Mouse (Mus musculus) MEL (cell line): Measurements from ENCODE around the gene Chfr. TPM values are rescaled to one million over a fixed set of nuclear protein-coding genes. Genes with fewer than 3 reads are reported as not detected.

Experiments
- DNase-seq: peaks from one replicate; pipeline ENCODE4 v3.0.0; 2011; ENCODE audit warnings: low read depth, low spot score
- H3K27ac ChIP-seq: 2 replicates; pipeline ENCODE4 v1.5.1; 2012; ENCODE audit warnings: low read depth, mild to moderate bottlenecking, control low read depth, low read length, moderate library complexity; ENCODE audit not compliant: control insufficient read depth
- H3K27me3 ChIP-seq, 2 experiments: fragments of 150-350 bp in 1 of 2; sonication (generic) in 1 of 2; 2 replicates each; pipeline ENCODE4 v1.6.1; 2012; ENCODE audit warnings: low read length in 2 of 2, mild to moderate bottlenecking in 2 of 2, improper control_type of control experiment in 1 of 2, moderate library complexity in 1 of 2; ENCODE audit not compliant: insufficient read depth in 2 of 2, control insufficient read depth in 1 of 2
- H3K36me3 ChIP-seq, 2 experiments: 2 replicates each; pipeline ENCODE4 v1.6.1; 2012 to 2014; ENCODE audit warnings: low read length in 2 of 2, improper control_type of control experiment in 1 of 2, inconsistent platforms in 1 of 2, mild to moderate bottlenecking in 1 of 2; ENCODE audit not compliant: insufficient read depth in 2 of 2, control insufficient read depth in 1 of 2
- H3K4me1 ChIP-seq, 2 experiments: fragments of 150-350 bp in 1 of 2; sonication (generic) in 1 of 2; 2 replicates each; pipeline ENCODE4 v1.6.1; 2012; ENCODE audit warnings: low read length in 2 of 2, improper control_type of control experiment in 1 of 2, mild to moderate bottlenecking in 1 of 2; ENCODE audit not compliant: insufficient read depth in 2 of 2, control insufficient read depth in 1 of 2
- H3K4me3 ChIP-seq, 2 experiments: fragments of 150-350 bp in 1 of 2; sonication (generic) in 1 of 2; 2 replicates each; pipeline ENCODE4 v1.5.1; 2012; ENCODE audit warnings: low read depth in 2 of 2, low read length in 2 of 2, mild to moderate bottlenecking in 2 of 2, moderate library complexity in 2 of 2, control low read depth in 1 of 2, improper control_type of control experiment in 1 of 2; ENCODE audit not compliant: control insufficient read depth in 1 of 2, insufficient read depth in 1 of 2
- H3K79me2 ChIP-seq: 2 replicates; pipeline ENCODE4 v1.6.1; 2012; ENCODE audit warnings: mild to moderate bottlenecking, low read length, moderate library complexity; ENCODE audit not compliant: control insufficient read depth, poor library complexity, insufficient read depth
- H3K9ac ChIP-seq: 2 replicates; pipeline ENCODE4 v1.6.1; 2012; ENCODE audit warnings: low read depth, mild to moderate bottlenecking, control low read depth, low read length, moderate library complexity; ENCODE audit not compliant: control insufficient read depth, poor library complexity, severe bottlenecking
- H3K9me3 ChIP-seq: fragments of 150-350 bp; sonication (generic); replicated peaks from 2 replicates; pipeline ENCODE4 v1.6.1; 2012; ENCODE audit warnings: mild to moderate bottlenecking, low read length, improper control_type of control experiment, moderate library complexity; ENCODE audit not compliant: insufficient read depth
- BHLHE40 ChIP-seq: IDR thresholded peaks from 2 replicates; pipeline ENCODE4 v1.6.1; 2012; ENCODE audit warnings: low read depth, mild to moderate bottlenecking, inconsistent platforms, low read length, improper control_type of control experiment, borderline replicate concordance
- CHD1 ChIP-seq: IDR thresholded peaks from 2 replicates; pipeline ENCODE4 v1.6.1; 2012; ENCODE audit warnings: low read depth, mild to moderate bottlenecking, inconsistent platforms, low read length, improper control_type of control experiment
- CHD2 ChIP-seq: IDR thresholded peaks from 2 replicates; pipeline ENCODE4 v1.6.1; 2011; ENCODE audit warnings: low read length, improper control_type of control experiment
- CTCF ChIP-seq, 3 experiments: IDR thresholded peaks in 2 of 3; conservative IDR thresholded peaks in 1 of 3; 2 replicates each; pipeline ENCODE4 v1.5.1; 2011 to 2012; ENCODE audit warnings: low read length in 3 of 3, low read depth in 2 of 3, mild to moderate bottlenecking in 2 of 3, improper control_type of control experiment in 1 of 3, inconsistent platforms in 1 of 3, mixed read lengths in 1 of 3, moderate library complexity in 1 of 3; ENCODE audit not compliant: control insufficient read depth in 1 of 3, insufficient read depth in 1 of 3, poor library complexity in 1 of 3, severe bottlenecking in 1 of 3
- ETS1 ChIP-seq: IDR thresholded peaks from 2 replicates; pipeline ENCODE4 v1.6.1; 2012; ENCODE audit warnings: low read depth, mild to moderate bottlenecking, inconsistent platforms, low read length, improper control_type of control experiment, moderate library complexity
- HCFC1 ChIP-seq: IDR thresholded peaks from 2 replicates; pipeline ENCODE4 v1.6.1; 2012; ENCODE audit warnings: low read depth, mild to moderate bottlenecking, inconsistent platforms, low read length, improper control_type of control experiment, moderate library complexity
- KAT2A ChIP-seq: conservative IDR thresholded peaks from 2 replicates; pipeline ENCODE4 v1.6.1; 2012; ENCODE audit warnings: low read depth, low read length, improper control_type of control experiment, inconsistent platforms
- MAZ ChIP-seq: IDR thresholded peaks from 2 replicates; pipeline ENCODE4 v1.6.1; 2012; ENCODE audit warnings: low read depth, mild to moderate bottlenecking, inconsistent platforms, low read length, improper control_type of control experiment
- MEF2A ChIP-seq: IDR thresholded peaks from 2 replicates; pipeline ENCODE4 v1.6.1; 2014; ENCODE audit warnings: low read depth, mild to moderate bottlenecking, inconsistent platforms, low read length, improper control_type of control experiment; ENCODE audit not compliant: poor library complexity, insufficient replicate concordance, severe bottlenecking; ENCODE audit errors: extremely low read depth
- MXI1 ChIP-seq: IDR thresholded peaks from 2 replicates; pipeline ENCODE4 v1.6.1; 2011; ENCODE audit warnings: mild to moderate bottlenecking, low read depth, low read length, improper control_type of control experiment
- NRF1 ChIP-seq: IDR thresholded peaks from 2 replicates; pipeline ENCODE4 v1.6.1; 2014; ENCODE audit warnings: low read depth, mild to moderate bottlenecking, inconsistent platforms, low read length, improper control_type of control experiment, moderate library complexity; ENCODE audit not compliant: poor library complexity, insufficient read depth, severe bottlenecking
- POLR2A ChIP-seq, 2 experiments: IDR thresholded peaks; 2 replicates each; pipeline ENCODE4 v1.6.1; 2011 to 2012; ENCODE audit warnings: low read length in 2 of 2, mild to moderate bottlenecking in 2 of 2, control low read depth in 1 of 2, improper control_type of control experiment in 1 of 2, low read depth in 1 of 2, moderate library complexity in 1 of 2; ENCODE audit not compliant: control insufficient read depth in 1 of 2, insufficient read depth in 1 of 2, poor library complexity in 1 of 2
- POLR2AphosphoS2 ChIP-seq: IDR thresholded peaks from 2 replicates; pipeline ENCODE4 v1.6.1; 2011; ENCODE audit warnings: low read length, improper control_type of control experiment
- POLR2AphosphoS5 ChIP-seq: IDR thresholded peaks from 2 replicates; pipeline ENCODE4 v1.6.1; 2012; ENCODE audit warnings: low read depth, borderline replicate concordance, mild to moderate bottlenecking, inconsistent platforms, low read length, moderate library complexity, mixed read lengths
- TAL1 ChIP-seq: IDR thresholded peaks from 2 replicates; pipeline ENCODE4 v1.6.1; 2012; ENCODE audit warnings: mild to moderate bottlenecking, inconsistent platforms, low read length, moderate library complexity, mixed read lengths
- TBP ChIP-seq: IDR thresholded peaks from 2 replicates; pipeline ENCODE4 v1.8.0; 2011; ENCODE audit warnings: low read depth, low read length, improper control_type of control experiment
- ZMIZ1 ChIP-seq: IDR thresholded peaks from 2 replicates; pipeline ENCODE4 v1.6.1; 2012; ENCODE audit warnings: low read depth, mild to moderate bottlenecking, inconsistent platforms, low read length, improper control_type of control experiment, moderate library complexity
- polyA plus RNA-seq, 2 experiments: library from polyadenylated mRNA; stranded (reverse) in 1 of 2; unstranded in 1 of 2; fragments of >175 nt in 1 of 2; fragments of >200 nt in 1 of 2; gene quantifications; 2 replicates each; pipeline versions ENCODE4 v1.2.1 to v1.2.4; 2012; ENCODE audit warnings: low replicate concordance in 2 of 2, low read depth in 1 of 2; ENCODE audit not compliant: insufficient read length in 2 of 2, insufficient read depth in 1 of 2, missing spikeins in 1 of 2
- total RNA-seq: library from RNA; depleted of rRNA; stranded (reverse); fragments of 300-350 nt; gene quantifications from 2 replicates; pipeline ENCODE4 v1.2.3, GENCODE M21; 2012

Gene Chfr
- total and polyA plus RNA-seq, 3 experiments, result 50.4 to 63.9 TPM; not detected in 1

GRCm38 (mm10) chr5:110101716-110102347 is 33.8 kb upstream of the Chfr start:
- no peak overlapping the region for H3K4me3 ChIP-seq
- H3K9ac ChIP-seq, result no peak overlapping the region
- no peak for DNase-seq

DNA sequence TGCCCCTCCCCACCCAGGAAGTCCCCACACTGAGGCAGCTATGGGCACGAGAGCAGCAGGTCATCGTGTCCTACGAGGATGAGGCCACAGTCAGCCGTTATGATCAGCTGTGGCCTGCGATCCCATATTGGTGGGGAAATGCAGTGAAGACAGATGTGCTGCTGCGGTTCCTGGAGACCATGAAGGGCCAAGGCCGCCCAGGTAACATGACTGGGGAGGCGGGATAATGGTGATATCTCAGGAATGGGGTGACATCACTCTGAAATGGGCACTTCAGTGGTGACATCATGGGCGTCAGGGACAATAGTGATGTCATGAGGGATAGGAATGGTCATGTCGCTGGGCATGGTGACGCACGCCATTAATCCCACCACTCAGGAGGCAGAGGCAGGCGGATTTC is 33.2 kb upstream of the Chfr start:
- no peak overlapping the region for H3K27ac ChIP-seq
- no peak overlapping the region for H3K9ac ChIP-seq
- H3K36me3 ChIP-seq, result peaks cover 0 to 2% of the 10 kb centered on the region in 2 experiments; a peak in 2 of 4 replicates
- TF ChIP-seq POLR2A (IDR thresholded peaks at IDR 0.05; ENCODE audit: control insufficient read depth in 1 of 2, insufficient read depth in 1 of 2, low read depth in 1 of 2, low read length in 2 of 2, poor library complexity in 1 of 2) (peak in 1 of 2 experiments; percentile 2; a peak in 1 of 4 replicates), POLR2AphosphoS2 (peak; percentile 61; the same call in 1 of the 2 replicates), CHD2 (no peak), CTCF (IDR thresholded peaks at IDR 0.05 in 2 of 3, conservative IDR thresholded peaks at IDR 0.05 in 1 of 3; ENCODE audit: control insufficient read depth in 1 of 3, insufficient read depth in 1 of 3, low read depth in 2 of 3, low read length in 3 of 3, poor library complexity in 1 of 3, severe bottlenecking in 1 of 3) (no peak), ETS1 (no peak)
- H3K9me3 ChIP-seq, result no peaks in the 10 kb centered on the region
- no peaks in the 10 kb centered on the region for H3K27me3 ChIP-seq
- no peak for DNase-seq
- H3K79me2 ChIP-seq, result peaks cover 17% of the 10 kb centered on the region
- H3K4me1 ChIP-seq, result peaks cover 0 to 6% of the 10 kb centered on the region in 2 experiments; a peak in 2 of 4 replicates
- no peak overlapping the region for H3K4me3 ChIP-seq

More at GRCm38 (mm10) chr5:110101716-110102347, 33.8 kb upstream of the Chfr start:
- H3K27me3 ChIP-seq, result no peaks in the 10 kb centered on the region
- no peak overlapping the region for H3K27ac ChIP-seq
- H3K36me3 ChIP-seq, result peaks cover 0 to under 1% of the 10 kb centered on the region in 2 experiments; a peak in 2 of 4 replicates
- TF ChIP-seq MEF2A (no peak), TBP (no peak), KAT2A (no peak), NRF1 (no peak), CHD1 (no peak), MAZ (no peak), HCFC1 (no peak), ZMIZ1 (no peak), POLR2A (IDR thresholded peaks at IDR 0.05; ENCODE audit: control insufficient read depth in 1 of 2, insufficient read depth in 1 of 2, low read depth in 1 of 2, low read length in 2 of 2, poor library complexity in 1 of 2) (peak in 1 of 2 experiments; percentile 16; a peak in 1 of 4 replicates), TAL1 (no peak), MXI1 (no peak), POLR2AphosphoS5 (no peak), POLR2AphosphoS2 (0 out of 2 replicates have a peak, but pooled peaks have one; percentile 56), ETS1 (no peak), BHLHE40 (no peak)
- peaks cover 11% of the 10 kb centered on the region for H3K79me2 ChIP-seq
- peaks cover 0 to 4% of the 10 kb centered on the region in 2 experiments; a peak in 2 of 4 replicates for H3K4me1 ChIP-seq
- H3K9me3 ChIP-seq, result no peaks in the 10 kb centered on the region
